Mouse (Mus musculus): Measurements from ENCODE around the gene Tmem88b.

DNA sequence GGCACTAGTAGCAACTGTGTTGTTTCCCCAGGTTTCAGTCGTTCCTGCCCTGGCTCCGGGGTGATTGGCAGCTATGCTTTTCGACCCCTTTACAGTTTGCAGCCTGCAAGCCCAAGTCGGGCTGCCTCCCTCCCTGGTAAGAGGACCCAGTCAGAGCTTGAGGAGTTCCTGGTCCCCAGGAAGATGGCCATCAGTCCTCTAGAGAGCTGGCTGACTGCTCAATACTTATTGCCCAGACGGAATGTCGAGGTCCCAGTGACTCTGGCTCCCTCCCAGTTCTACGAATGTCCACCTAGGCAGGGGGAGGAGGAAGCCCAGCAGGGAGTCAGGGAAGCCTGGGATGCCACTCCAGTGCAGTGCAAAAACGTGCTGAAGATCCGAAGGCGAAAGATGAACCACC, 46.6 kb upstream of the Tmem88b start:
- TF ChIP-seq CTCF (IDR thresholded peaks at IDR 0.05; ENCODE audit: low read depth, low read length) (no peak), POLR2A (IDR thresholded peaks at IDR 0.05; ENCODE audit: extremely low read depth, insufficient read depth, low read length) (no peak)

Data from liver, adult 2 months (tissue).